Mouse (Mus musculus): ENCODE measurements around the gene Cnih3.

DNA sequence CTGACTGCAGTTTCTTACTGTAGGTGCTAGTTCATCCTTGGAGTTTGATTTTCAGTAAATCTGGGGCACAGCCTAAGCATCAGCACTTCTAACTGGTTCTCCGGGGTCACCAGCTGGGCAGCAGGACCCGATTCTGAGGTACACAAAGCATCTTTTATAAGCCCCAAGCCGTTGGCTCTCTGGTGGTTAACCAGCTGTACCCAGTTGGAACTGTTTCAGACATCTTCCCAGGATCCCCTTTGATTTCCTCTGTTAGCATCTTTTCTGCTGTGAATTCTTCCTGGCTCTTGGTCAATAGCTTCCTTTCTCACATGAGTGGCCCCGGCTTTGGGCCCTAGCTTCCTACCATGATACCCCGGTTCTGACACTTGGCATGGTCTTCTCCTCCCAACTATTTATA is 132.3 kb downstream of the Cnih3 start:
- TF ChIP-seq CTCF (IDR thresholded peaks at IDR 0.05; ENCODE audit: control insufficient read depth, insufficient read depth, low read length) (no peak), POLR2A (IDR thresholded peaks at IDR 0.05; ENCODE audit: borderline replicate concordance, control insufficient read depth, low read depth, low read length) (no peak)

Data from bone marrow, adult 2 months (tissue).